Mouse (Mus musculus): ENCODE measurements around the gene Dppa3. TPM values are rescaled to one million over a fixed set of nuclear protein-coding genes. Genes with fewer than 3 reads are reported as not detected.

Gene Dppa3
- polyA plus RNA-seq, 1 experiment from 2014 or later, result not detected

DNA sequence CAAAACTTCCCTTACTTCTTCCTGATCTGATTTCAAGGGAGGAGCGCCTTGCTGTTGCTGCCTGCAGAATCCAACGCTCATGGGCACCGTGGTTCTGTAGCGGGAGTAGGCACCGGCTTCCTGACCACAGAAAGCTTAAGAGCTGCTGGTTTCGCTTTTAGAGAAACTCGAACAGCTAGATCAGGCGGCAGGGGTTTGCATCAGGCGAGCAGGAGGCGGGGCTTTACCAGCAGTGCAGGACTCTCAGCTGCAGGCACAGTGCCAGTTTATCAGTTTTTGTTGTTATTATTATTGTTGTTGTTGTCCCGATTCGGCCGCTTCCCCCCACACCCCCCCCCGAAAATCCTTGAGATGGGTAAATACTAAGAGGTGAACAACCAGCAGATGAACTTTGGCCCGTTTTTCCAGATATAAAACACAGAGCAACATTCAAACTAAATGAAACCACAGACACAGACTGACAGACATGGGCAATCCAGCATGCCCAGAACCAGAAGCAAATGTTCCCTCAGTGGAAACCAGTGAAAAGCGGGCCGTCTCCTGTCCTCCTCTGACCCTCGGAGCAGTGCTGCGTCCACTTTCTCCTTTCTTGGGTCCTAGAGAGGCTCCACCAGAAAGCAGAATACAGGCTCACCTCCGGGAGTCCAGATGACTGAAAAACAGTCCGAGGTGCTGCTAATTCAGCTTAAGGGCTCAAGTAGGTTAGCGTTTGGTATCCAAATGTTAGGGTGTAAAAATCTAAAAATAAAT, 23.8 kb upstream of the Dppa3 start, which contains the start of gene Apobec1:
Apobec1 (minus strand) TSS at position 203 of the 750 bp plus-strand sequence.
- peak; percentile 39 for DNase-seq (ENCODE audit: extremely low spot score, low spot score)
- WGBS, result 14% methylated on average over 22 of the region's 22 CpGs
- H3K36me3 ChIP-seq (replicated peaks), result no peaks in the 10 kb centered on the region
- no peaks in the 10 kb centered on the region for H3K27me3 ChIP-seq (ENCODE audit: poor library complexity, severe bottlenecking)
- no peaks in the 10 kb centered on the region for H3K9me3 ChIP-seq
- peaks cover 9% of the 10 kb centered on the region for H3K4me1 ChIP-seq
- peak within 1 kb of the TSS; percentile 52 for H3K4me3 ChIP-seq
- H3K27ac ChIP-seq, result peak within 1 kb of the TSS; percentile 81

- Histone ChIP-seq H3K9me3 (no peaks in the 10 kb centered on the region), H3K4me3 (peak overlapping the region; percentile 52; the same call in 1 of the 2 replicates), H3K27ac (no peak overlapping the region), H3K27me3 (ENCODE audit: poor library complexity, severe bottlenecking) (no peaks in the 10 kb centered on the region), H3K4me1 (peaks cover 9% of the 10 kb centered on the region), H3K36me3 (replicated peaks) (no peaks in the 10 kb centered on the region)
- DNase-seq (ENCODE audit: extremely low spot score, low spot score), result no peak
- WGBS, result 74% methylated on average over 1 of the region's 1 CpGs
Measured at GRCm38 (mm10) chr6:122602992-122603322, 23.3 kb upstream of the Dppa3 start.

DNA sequence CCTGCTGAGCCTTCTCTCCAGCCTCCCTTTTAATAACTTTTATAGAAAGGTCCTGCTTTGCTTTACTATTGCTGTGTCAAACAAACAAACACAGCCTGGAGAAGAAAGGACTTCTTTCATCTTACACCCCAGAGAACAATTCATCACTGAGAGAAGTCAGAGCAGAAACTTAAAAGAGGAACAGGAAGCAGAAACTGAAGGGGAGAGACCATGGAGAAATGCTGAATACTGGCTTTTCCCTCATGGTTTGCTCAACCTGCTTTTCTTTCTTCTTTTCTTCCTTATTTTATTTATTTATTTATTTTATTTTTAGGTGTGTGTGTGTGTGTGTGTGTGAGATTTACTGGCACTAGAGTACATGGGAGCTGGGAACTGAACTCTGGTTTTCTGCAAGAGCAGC, 21.9 kb upstream of the Dppa3 start:
- DNase-seq (ENCODE audit: extremely low spot score, low spot score), result no peak
- Histone ChIP-seq H3K4me1 (peaks cover 9% of the 10 kb centered on the region), H3K27ac (no peak overlapping the region), H3K27me3 (ENCODE audit: poor library complexity, severe bottlenecking) (no peaks in the 10 kb centered on the region), H3K36me3 (replicated peaks) (no peaks in the 10 kb centered on the region), H3K9me3 (no peaks in the 10 kb centered on the region), H3K4me3 (no peak overlapping the region)

DNA sequence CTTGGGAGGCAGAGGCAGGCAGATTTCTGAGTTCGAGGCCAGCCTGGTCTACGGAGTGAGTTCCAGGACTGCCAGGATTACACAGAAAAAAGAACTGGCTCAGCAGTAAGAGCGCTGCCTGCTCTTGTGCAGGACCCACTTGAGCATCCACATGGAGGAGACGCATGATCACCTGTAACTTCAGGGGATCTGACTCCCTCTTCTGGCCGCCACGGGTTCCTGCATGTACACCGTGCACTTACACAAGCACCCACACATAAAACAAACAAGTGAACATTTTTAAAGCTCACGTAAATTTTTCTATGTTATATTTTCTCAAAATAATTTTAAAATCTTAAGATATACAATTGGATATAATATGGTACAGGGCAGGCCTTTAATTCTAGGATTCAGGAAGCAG, 20.7 kb upstream of the Dppa3 start:
- 93% methylated on average over 8 of the region's 8 CpGs for WGBS
- Histone ChIP-seq H3K36me3 (replicated peaks) (no peaks in the 10 kb centered on the region), H3K27me3 (ENCODE audit: poor library complexity, severe bottlenecking) (no peaks in the 10 kb centered on the region), H3K27ac (no peak overlapping the region), H3K4me3 (no peak overlapping the region), H3K9me3 (no peaks in the 10 kb centered on the region), H3K4me1 (peaks cover 9% of the 10 kb centered on the region)
- no peak for DNase-seq (ENCODE audit: extremely low spot score, low spot score)

- no peak overlapping the region for H3K27ac ChIP-seq
- H3K4me3 ChIP-seq, result no peak overlapping the region
- no peaks in the 10 kb centered on the region for H3K9me3 ChIP-seq
- no peaks in the 10 kb centered on the region for H3K27me3 ChIP-seq (ENCODE audit: poor library complexity, severe bottlenecking)
- no peak for DNase-seq (ENCODE audit: extremely low spot score, low spot score)
- 96% methylated on average over 11 of the region's 11 CpGs for WGBS
- no peaks in the 10 kb centered on the region for H3K36me3 ChIP-seq (replicated peaks)
- H3K4me1 ChIP-seq, result peaks cover 9% of the 10 kb centered on the region
Measured at GRCm38 (mm10) chr6:122606661-122607060, 19.5 kb upstream of the Dppa3 start.

GRCm38 (mm10) chr6:122607700-122608099, 18.5 kb upstream of the Dppa3 start:
- Histone ChIP-seq H3K36me3 (replicated peaks) (no peaks in the 10 kb centered on the region), H3K4me3 (no peak overlapping the region), H3K27ac (no peak overlapping the region), H3K27me3 (ENCODE audit: poor library complexity, severe bottlenecking) (no peaks in the 10 kb centered on the region), H3K4me1 (peaks cover under 1% of the 10 kb centered on the region; the same call in 1 of the 2 replicates), H3K9me3 (no peaks in the 10 kb centered on the region)
- no peak for DNase-seq (ENCODE audit: extremely low spot score, low spot score)
- 97% methylated on average over 12 of the region's 12 CpGs for WGBS

DNA sequence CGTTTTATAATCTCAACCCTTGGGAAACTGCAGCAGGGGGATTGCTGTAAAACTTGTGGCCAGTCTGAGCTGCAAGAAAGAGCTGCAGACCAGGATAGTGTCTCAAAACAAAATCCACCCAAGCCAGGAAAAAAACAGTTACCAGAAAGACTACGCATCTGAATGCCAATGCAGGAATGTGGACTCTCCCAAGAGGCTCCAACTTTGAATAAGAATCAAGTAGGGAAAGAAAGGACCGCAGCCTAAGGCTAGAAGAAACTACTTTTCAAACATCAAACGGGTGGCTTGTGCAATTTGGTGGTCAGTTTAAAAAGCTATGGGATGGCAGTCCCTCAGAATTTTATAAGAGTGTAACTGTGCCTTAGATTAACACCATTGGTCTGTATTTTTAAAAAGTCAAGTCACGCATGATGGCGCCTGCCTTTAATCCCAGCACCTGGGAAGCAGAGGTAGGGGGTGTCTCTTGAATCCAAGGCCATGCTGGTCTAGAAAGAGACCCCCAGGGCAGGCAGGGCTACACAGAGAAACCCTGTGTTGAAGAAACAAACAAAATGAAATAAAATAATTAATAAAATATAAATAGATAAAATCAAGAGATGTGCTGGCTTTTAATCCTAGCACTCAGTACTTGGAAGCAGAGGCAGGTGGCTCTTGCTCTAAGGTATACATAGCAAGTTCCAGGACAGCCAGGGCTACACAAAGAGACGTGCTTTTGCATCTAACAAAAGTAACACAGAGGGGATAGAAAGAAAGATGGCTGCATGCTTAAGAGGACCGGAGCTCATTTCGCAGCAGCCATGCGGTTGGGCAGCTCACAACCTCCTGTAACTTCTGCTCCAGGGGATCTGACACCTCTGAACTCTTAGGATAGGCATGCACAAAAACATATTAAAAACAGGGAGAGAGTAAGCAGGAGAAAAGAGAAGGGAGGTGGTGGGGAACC, 17.5 kb upstream of the Dppa3 start:
- 81% methylated on average over 10 of the region's 10 CpGs for WGBS
- no peak overlapping the region for H3K4me3 ChIP-seq
- no peaks in the 10 kb centered on the region for H3K4me1 ChIP-seq
- no peaks in the 10 kb centered on the region for H3K36me3 ChIP-seq (replicated peaks)
- no peak overlapping the region for H3K27ac ChIP-seq
- H3K27me3 ChIP-seq (ENCODE audit: poor library complexity, severe bottlenecking), result no peaks in the 10 kb centered on the region
- no peaks in the 10 kb centered on the region for H3K9me3 ChIP-seq
- no peak for DNase-seq (ENCODE audit: extremely low spot score, low spot score)

GRCm38 (mm10) chr6:122609377-122609728, 16.9 kb upstream of the Dppa3 start:
- Histone ChIP-seq H3K4me3 (no peak overlapping the region), H3K4me1 (no peaks in the 10 kb centered on the region), H3K36me3 (replicated peaks) (no peaks in the 10 kb centered on the region), H3K27ac (no peak overlapping the region), H3K9me3 (no peaks in the 10 kb centered on the region), H3K27me3 (ENCODE audit: poor library complexity, severe bottlenecking) (no peaks in the 10 kb centered on the region)
- 80% methylated on average over 9 of the region's 9 CpGs for WGBS
- DNase-seq (ENCODE audit: extremely low spot score, low spot score), result no peak

DNA sequence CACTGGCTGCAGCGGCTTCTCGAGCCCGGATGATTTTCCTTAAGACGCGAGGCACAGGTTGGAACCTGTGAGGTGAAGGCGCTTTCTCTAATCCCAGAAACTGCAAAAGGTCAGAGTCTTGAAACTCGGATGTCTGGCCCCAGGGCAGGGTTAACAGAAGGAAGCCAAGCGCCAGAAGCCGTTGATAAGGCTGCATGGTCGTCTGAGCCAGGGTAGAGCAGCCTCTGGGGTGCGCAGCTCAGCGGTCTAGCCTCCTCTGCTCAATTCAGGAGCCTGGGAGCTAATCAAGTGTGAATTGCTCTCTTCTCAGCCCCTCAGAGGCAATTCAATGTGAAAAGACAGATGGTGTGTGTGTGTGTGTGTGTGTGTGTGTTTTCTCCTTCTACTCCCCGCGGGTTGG, 16.4 kb upstream of the Dppa3 start, which contains the start of gene Gdf3:
Gdf3 (minus strand) TSS at position 317 of the 400 bp plus-strand sequence.
- DNase-seq (ENCODE audit: extremely low spot score, low spot score), result no peak
- Histone ChIP-seq H3K27me3 (ENCODE audit: poor library complexity, severe bottlenecking) (no peaks in the 10 kb centered on the region), H3K4me3 (no peak within 1 kb of the TSS), H3K27ac (no peak within 1 kb of the TSS), H3K4me1 (no peaks in the 10 kb centered on the region), H3K36me3 (replicated peaks) (no peaks in the 10 kb centered on the region), H3K9me3 (no peaks in the 10 kb centered on the region)
- WGBS, result 70% methylated on average over 14 of the region's 14 CpGs

GRCm38 (mm10) chr6:122612426-122612825, 13.8 kb upstream of the Dppa3 start:
- H3K4me1 ChIP-seq, result no peaks in the 10 kb centered on the region
- H3K9me3 ChIP-seq, result no peaks in the 10 kb centered on the region; the same call in 1 of the 2 replicates
- WGBS, result 90% methylated on average over 4 of the region's 4 CpGs
- H3K27me3 ChIP-seq (ENCODE audit: poor library complexity, severe bottlenecking), result no peaks in the 10 kb centered on the region
- H3K36me3 ChIP-seq (replicated peaks), result no peaks in the 10 kb centered on the region
- no peak overlapping the region for H3K4me3 ChIP-seq
- H3K27ac ChIP-seq, result no peak overlapping the region
- DNase-seq (ENCODE audit: extremely low spot score, low spot score), result no peak

DNA sequence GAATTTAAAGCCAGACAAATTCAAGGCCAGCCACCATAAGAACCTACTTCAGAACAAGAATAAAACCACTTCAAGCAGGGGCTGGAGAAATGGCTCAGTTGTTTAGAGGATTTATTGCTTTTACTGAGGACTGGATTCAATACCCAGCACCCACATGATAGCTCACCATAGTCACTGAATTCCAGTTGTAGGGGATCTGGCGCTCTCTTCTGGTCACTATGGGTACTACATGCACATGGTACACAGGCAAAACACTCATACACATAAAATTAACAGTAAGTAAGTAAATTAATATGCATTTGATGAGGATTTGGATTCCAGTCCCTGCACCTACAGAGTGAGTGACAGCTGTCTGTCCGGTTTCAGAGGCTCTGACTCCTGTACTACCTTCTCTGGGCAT, 12.2 kb upstream of the Dppa3 start:
- 68% methylated on average over 2 of the region's 2 CpGs for WGBS
- H3K27me3 ChIP-seq (ENCODE audit: poor library complexity, severe bottlenecking), result no peaks in the 10 kb centered on the region
- no peak overlapping the region for H3K27ac ChIP-seq
- no peaks in the 10 kb centered on the region; the same call in 1 of the 2 replicates for H3K9me3 ChIP-seq
- no peaks in the 10 kb centered on the region for H3K36me3 ChIP-seq (replicated peaks)
- no peak overlapping the region for H3K4me3 ChIP-seq
- H3K4me1 ChIP-seq, result no peaks in the 10 kb centered on the region
- DNase-seq (ENCODE audit: extremely low spot score, low spot score), result no peak

GRCm38 (mm10) chr6:122616022-122616421, 10.2 kb upstream of the Dppa3 start:
- Histone ChIP-seq H3K27me3 (ENCODE audit: poor library complexity, severe bottlenecking) (no peaks in the 10 kb centered on the region), H3K27ac (no peak overlapping the region), H3K4me3 (no peak overlapping the region), H3K4me1 (no peaks in the 10 kb centered on the region), H3K9me3 (no peaks in the 10 kb centered on the region; the same call in 1 of the 2 replicates), H3K36me3 (replicated peaks) (no peaks in the 10 kb centered on the region)
- 78% methylated on average over 3 of the region's 3 CpGs for WGBS
- DNase-seq (ENCODE audit: extremely low spot score, low spot score), result no peak

DNA sequence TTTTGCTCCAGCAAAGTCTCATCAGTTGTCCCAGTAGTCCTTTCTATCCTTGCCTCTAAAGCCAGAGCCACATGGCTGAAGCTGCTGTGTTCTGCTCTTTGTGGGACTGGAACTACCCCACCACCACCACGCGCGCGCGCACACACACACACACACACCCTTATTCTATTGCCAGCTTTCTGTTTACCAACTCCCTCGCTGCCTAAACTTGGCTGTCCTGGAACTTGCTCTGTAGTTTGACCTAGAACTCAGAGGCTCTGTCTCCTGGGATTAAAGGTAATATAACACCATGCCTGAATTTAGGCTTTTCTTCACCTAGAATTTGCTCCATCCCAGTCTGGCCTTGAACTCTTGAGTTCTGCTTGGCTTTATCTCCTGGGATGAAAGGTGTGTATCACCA, 5.1 kb upstream of the Dppa3 start:
- H3K27me3 ChIP-seq (ENCODE audit: poor library complexity, severe bottlenecking), result no peaks in the 10 kb centered on the region
- H3K36me3 ChIP-seq (replicated peaks), result no peaks in the 10 kb centered on the region
- DNase-seq (ENCODE audit: extremely low spot score, low spot score), result no peak
- H3K9me3 ChIP-seq, result no peaks in the 10 kb centered on the region; the same call in 1 of the 2 replicates
- H3K4me3 ChIP-seq, result no peak overlapping the region
- 97% methylated on average over 6 of the region's 6 CpGs for WGBS
- H3K27ac ChIP-seq, result no peak overlapping the region
- no peaks in the 10 kb centered on the region for H3K4me1 ChIP-seq

Data from forebrain, embryonic 10.5 days (tissue).